9 mouse cellular contexts compared by ENCODE assay signal in the genomic region with DNA sequence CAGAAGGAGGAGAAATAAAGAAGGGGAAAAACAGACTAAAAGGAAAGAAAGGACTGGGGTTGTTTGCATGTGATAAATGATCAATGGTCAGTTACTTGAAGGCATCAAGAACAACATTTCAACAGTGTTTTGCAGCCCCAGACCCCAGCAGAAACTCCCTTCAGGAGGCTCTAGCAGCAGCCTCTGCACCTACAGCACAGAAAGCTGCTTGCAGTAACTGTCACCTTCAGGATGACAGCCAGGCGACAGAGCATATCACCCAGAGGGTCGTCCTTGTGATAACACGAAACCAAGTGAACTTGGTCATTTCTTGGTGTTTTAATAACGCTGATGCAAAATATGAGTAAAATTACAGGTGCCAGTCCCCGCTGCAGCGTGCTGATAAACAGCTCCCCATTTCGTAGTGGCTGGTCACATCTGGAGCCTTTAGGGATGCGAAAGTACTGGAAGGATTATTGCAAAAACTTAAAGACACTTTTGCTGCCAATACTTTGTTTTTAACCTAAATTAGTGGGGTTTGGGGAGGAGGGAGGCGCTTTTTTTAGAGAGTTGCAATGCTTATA. TPM values are rescaled to one million over a fixed set of nuclear protein-coding genes. Genes with fewer than 3 reads are reported as not detected.
DNase-seq lines count a peak whose midpoint lies in the region; ATAC-seq and TF ChIP-seq lines count a peak whose summit lies in the region.
"Had no signal": no experiment of that assay in that cellular context is flagged by ENCODE, and none has a peak within 500 bp of the region (broad histone marks: within the 10 kb centered on the region; RNA-seq: fewer than 3 reads in every experiment).

No protein-coding gene starts in this region.

- no peak for TF ChIP-seq CTCF in lung, postnatal 0 days (IDR thresholded peaks at IDR 0.05)

- ATAC-seq in embryonic facial prominence, embryonic 15.5 days (ENCODE audit: insufficient number of reproducible peaks, low FRiP score, low TSS enrichment, low read depth): no peak
- no peak for ATAC-seq in heart, embryonic 15.5 days (replicated peaks; ENCODE audit: insufficient number of reproducible peaks, insufficient read depth, low FRiP score, low read depth)
- peak; percentile 66 for ATAC-seq in lung, postnatal 0 days
- ATAC-seq: Patski had no signal

- peak overlapping the region; percentile 26; the same call in 1 of the 2 replicates for H3K4me2 ChIP-seq in embryonic facial prominence, embryonic 15.5 days (replicated peaks)
- H3K4me2 ChIP-seq in heart, embryonic 15.5 days: peak overlapping the region; percentile 9; the same call in 1 of the 2 replicates
- H3K4me2 ChIP-seq in lung, postnatal 0 days (replicated peaks; ENCODE audit: low read depth, low read length): 0 out of 2 replicates have a peak overlapping the region, but pooled peaks have one; percentile 3

- no peaks in the 10 kb centered on the region for H3K27me3 ChIP-seq in embryonic facial prominence, embryonic 15.5 days
- H3K27me3 ChIP-seq in heart, embryonic 15.5 days: no peaks in the 10 kb centered on the region
- no peaks in the 10 kb centered on the region for H3K27me3 ChIP-seq in lung, postnatal 0 days (replicated peaks; ENCODE audit: insufficient read depth, low read length)
- H3K27me3 ChIP-seq: Patski had no signal

- WGBS in embryonic facial prominence, embryonic 15.5 days: 12% methylated on average over 9 of the region's 9 CpGs
- 14% methylated on average over 9 of the region's 9 CpGs for WGBS in heart, embryonic 15.5 days
- 16% methylated on average over 9 of the region's 9 CpGs for WGBS in lung, postnatal 0 days

- no peak overlapping the region for H3K4me3 ChIP-seq in embryonic facial prominence, embryonic 15.5 days (replicated peaks)
- H3K4me3 ChIP-seq in heart, embryonic 15.5 days: no peak overlapping the region
- no peak overlapping the region for H3K4me3 ChIP-seq in lung, postnatal 0 days (ENCODE audit: low read depth, low read length)

- 0 out of 2 replicates have a peak overlapping the region, but pooled peaks have one; percentile 34 for H3K27ac ChIP-seq in embryonic facial prominence, embryonic 15.5 days (replicated peaks)
- no peak overlapping the region for H3K27ac ChIP-seq in heart, embryonic 15.5 days
- peak overlapping the region; percentile 9; the same call in 1 of the 2 replicates for H3K27ac ChIP-seq in lung, postnatal 0 days (ENCODE audit: low read length)

- DNase-seq in thymus, postnatal 25 days: peak; percentile 16
- no peak for DNase-seq in thymus, postnatal 0 days (ENCODE audit: low spot score)
- peak; percentile 84 for DNase-seq in kidney, postnatal 14 days
- peak; percentile 89 for DNase-seq in lung, postnatal 0 days (ENCODE audit: low spot score)
- DNase-seq in retina, postnatal 1 day: peak; percentile 82
- no peak for DNase-seq in cerebellum, postnatal 36 days

- H3K9ac ChIP-seq in embryonic facial prominence, embryonic 15.5 days: no peak overlapping the region
- H3K9ac ChIP-seq in heart, embryonic 15.5 days: no peak overlapping the region
- H3K9ac ChIP-seq in lung, postnatal 0 days (replicated peaks; ENCODE audit: low read depth): no peak overlapping the region

- peak; percentile 73 for TF ChIP-seq EP300 in lung, postnatal 0 days (IDR thresholded peaks at IDR 0.05)

- H3K9me3 ChIP-seq in embryonic facial prominence, embryonic 15.5 days (replicated peaks): no peaks in the 10 kb centered on the region
- H3K9me3 ChIP-seq in heart, embryonic 15.5 days (replicated peaks): no peaks in the 10 kb centered on the region
- H3K9me3 ChIP-seq in lung, postnatal 0 days (ENCODE audit: low read length): no peaks in the 10 kb centered on the region

- H3K4me1 ChIP-seq in embryonic facial prominence, embryonic 15.5 days: peaks cover 13% of the 10 kb centered on the region
- H3K4me1 ChIP-seq in heart, embryonic 15.5 days (replicated peaks): peaks cover 5% of the 10 kb centered on the region
- 0 out of 2 replicates have a peak, but pooled peaks cover 4% of the 10 kb centered on the region for H3K4me1 ChIP-seq in lung, postnatal 0 days (ENCODE audit: insufficient read depth, low read depth, low read length)

- no peaks in the 10 kb centered on the region for H3K36me3 ChIP-seq in embryonic facial prominence, embryonic 15.5 days
- no peaks in the 10 kb centered on the region for H3K36me3 ChIP-seq in heart, embryonic 15.5 days
- H3K36me3 ChIP-seq in lung, postnatal 0 days (ENCODE audit: insufficient read depth, low read length): no peaks in the 10 kb centered on the region

RNA-seq across cellular contexts. Expression of gene Ssbp2, which starts 38.6 kb away (rescaled TPM):
- 240 and 282 TPM in 2 replicates for polyA plus RNA-seq in thymus, postnatal 0 days (2015; fragmentation: Nextera tagmentation; extraction: Ambion mirVana)
- 191 and 193 TPM in 2 replicates for polyA plus RNA-seq in embryonic facial prominence, embryonic 15.5 days (2015; fragmentation: Nextera tagmentation; extraction: Ambion mirVana)
- polyA plus RNA-seq in heart, embryonic 15.5 days (2015; fragmentation: Nextera tagmentation; extraction: Ambion mirVana): 96.8 and 100 TPM in 2 replicates
- polyA plus RNA-seq in lung, postnatal 0 days (2015; fragmentation: Nextera tagmentation; extraction: Ambion mirVana): 63.1 and 67.6 TPM in 2 replicates

Comparison
In these comparisons a context has a peak if more than half of its experiments do, and no peak if none do; other contexts are left out.
1. DNase-seq: peak in thymus, postnatal 25 days (single experiment), kidney, postnatal 14 days (single experiment), lung, postnatal 0 days (single experiment) and retina, postnatal 1 day (single experiment); none in thymus, postnatal 0 days (single experiment) and cerebellum, postnatal 36 days (0 of 2).
2. Peak in every context shown above with its lines, with median percentiles within 50 percentile points of each other: H3K4me2 ChIP-seq.